Mouse (Mus musculus) CH12.LX (cell line): ENCODE measurements around the gene Cyp2f2.

Experiments used
- CTCF ChIP-seq, 2 experiments: IDR thresholded peaks in 1 of 2; conservative IDR thresholded peaks in 1 of 2; 2 replicates each; pipeline ENCODE4 v1.5.1; 2011 to 2012; ENCODE audit warnings: low read depth in 2 of 2, low read length in 2 of 2, improper control_type of control experiment in 1 of 2, inconsistent platforms in 1 of 2, mild to moderate bottlenecking in 1 of 2, moderate library complexity in 1 of 2
- EP300 ChIP-seq: IDR thresholded peaks from 2 replicates; pipeline ENCODE4 v1.6.1; 2011; ENCODE audit warnings: low read length, improper control_type of control experiment
- NRF1 ChIP-seq: IDR thresholded peaks from 2 replicates; pipeline ENCODE4 v1.6.1; 2014; ENCODE audit warnings: low read depth, mild to moderate bottlenecking, inconsistent platforms, low read length, improper control_type of control experiment, moderate library complexity
- POLR2A ChIP-seq: IDR thresholded peaks from 2 replicates; pipeline ENCODE4 v1.6.1; 2011; ENCODE audit warnings: low read depth, mild to moderate bottlenecking, improper control_type of control experiment, low read length

DNA sequence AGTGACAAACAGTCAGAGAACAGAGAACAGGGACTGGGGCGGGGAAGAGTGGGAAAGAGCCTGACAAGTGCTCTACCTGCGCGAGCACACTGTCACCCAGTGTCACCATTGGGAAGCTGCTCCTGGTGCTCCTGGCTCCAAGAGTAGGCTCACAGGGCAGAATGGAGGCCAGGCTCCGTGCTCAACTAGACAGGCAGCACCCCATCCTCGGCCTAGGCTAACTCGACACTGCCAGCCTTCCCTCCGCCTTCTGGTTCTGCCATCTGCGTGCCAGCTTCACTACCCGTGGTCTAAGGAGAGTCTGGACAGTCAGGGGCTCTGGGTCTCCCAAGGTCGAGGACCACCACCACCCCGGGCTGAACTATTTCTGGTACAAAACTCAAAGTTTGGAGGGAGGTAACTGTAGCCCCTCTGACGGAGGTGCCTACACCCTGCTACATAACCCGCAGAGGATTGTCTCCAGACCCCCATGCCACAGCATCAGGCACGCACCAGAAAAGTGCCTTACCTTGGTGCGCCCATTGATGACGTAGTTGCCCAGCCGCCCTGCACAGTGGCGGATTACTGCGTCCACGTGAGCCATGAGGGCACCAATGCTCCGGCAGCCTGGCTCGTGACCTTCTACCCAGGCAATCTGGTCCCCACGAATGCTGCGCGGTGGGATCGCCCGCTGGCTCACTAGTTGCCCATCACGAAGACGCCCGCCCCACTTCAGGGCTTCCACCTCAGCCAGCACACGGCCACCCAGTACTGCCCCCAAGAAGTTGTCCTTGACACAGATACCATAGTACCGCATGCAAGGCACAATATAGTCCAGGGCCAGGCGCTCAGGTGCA lies 44.6 kb downstream of the Cyp2f2 start:
- TF ChIP-seq CTCF (conservative IDR thresholded peaks at IDR 0.05 in 1 of 2, IDR thresholded peaks at IDR 0.05 in 1 of 2; ENCODE audit: low read depth in 2 of 2, low read length in 2 of 2) = no peak
- peak; percentile 75 for TF ChIP-seq POLR2A
- TF ChIP-seq NRF1 = no peak
- no peak for TF ChIP-seq EP300
